Mouse (Mus musculus) heart, embryonic 13.5 days (tissue): ENCODE measurements around the gene Gm49378. TPM values are rescaled to one million over a fixed set of nuclear protein-coding genes. Genes with fewer than 3 reads are reported as not detected.

Experiments used
- ATAC-seq: fragments of 200-750 bp; cut with Nextera tagmentation; 2 replicates; pipeline ENCODE4 v1.8.0; 2017; ENCODE audit warnings: moderate TSS enrichment; ENCODE audit not compliant: insufficient number of reproducible peaks, low FRiP score, low TSS enrichment; ENCODE audit errors: extremely low read depth
- H3K27ac ChIP-seq: fragments of 300-500 bp; sonication (generic); replicated peaks from 2 replicates; pipeline ENCODE4 v1.5.1; 2015; ENCODE audit warnings: moderate library complexity, mild to moderate bottlenecking, inconsistent platforms
- H3K27me3 ChIP-seq: fragments of 300-500 bp; sonication (generic); replicated peaks from 2 replicates; pipeline ENCODE4 v1.6.1; 2015; ENCODE audit warnings: mild to moderate bottlenecking, inconsistent platforms
- H3K36me3 ChIP-seq: fragments of 300-500 bp; sonication (generic); 2 replicates; pipeline ENCODE4 v1.6.1; 2015; ENCODE audit warnings: mild to moderate bottlenecking, inconsistent platforms
- H3K4me1 ChIP-seq: fragments of 300-500 bp; sonication (generic); 2 replicates; pipeline ENCODE4 v1.6.1; 2015; ENCODE audit warnings: inconsistent platforms
- H3K4me2 ChIP-seq: fragments of 300-500 bp; sonication (generic); 2 replicates; pipeline ENCODE4 v1.6.1; 2015; ENCODE audit warnings: inconsistent platforms, mild to moderate bottlenecking, moderate library complexity
- H3K4me3 ChIP-seq: fragments of 300-500 bp; sonication (generic); 2 replicates; pipeline ENCODE4 v1.5.1; 2015; ENCODE audit warnings: moderate library complexity, mild to moderate bottlenecking, inconsistent platforms
- H3K9ac ChIP-seq: fragments of 300-500 bp; sonication (generic); 2 replicates; pipeline ENCODE4 v1.6.1; 2015; ENCODE audit warnings: inconsistent platforms, mild to moderate bottlenecking, moderate library complexity
- H3K9me3 ChIP-seq: fragments of 300-500 bp; sonication (generic); 2 replicates; pipeline ENCODE4 v1.6.1; 2016; ENCODE audit warnings: inconsistent platforms
- WGBS: fragments of 180-500 bp; shearing (Covaris S2); methylation state at CpG from one replicate; pipeline ENCODE4 v1.1.7; 2015; ENCODE audit warnings: mixed read lengths; 5-methylcytosine and 5-hydroxymethylcytosine counted together
- polyA plus RNA-seq: library from polyadenylated mRNA; unstranded; fragments of >200 nt; fragmentation: Nextera tagmentation; extraction: Ambion mirVana; gene quantifications from 2 replicates; pipeline ENCODE4 v1.2.1, GENCODE M21; 2015

Gene Gm49378
- polyA plus RNA-seq, 1 experiment from 2014 or later, result 1.4 TPM

- WGBS, result 86% methylated on average over 27 of the region's 27 CpGs
- Histone ChIP-seq H3K27ac (no peak overlapping the region), H3K9me3 (no peaks in the 10 kb centered on the region), H3K4me1 (peaks cover 6% of the 10 kb centered on the region), H3K27me3 (no peaks in the 10 kb centered on the region), H3K36me3 (peaks cover 93% of the 10 kb centered on the region), H3K4me3 (no peak overlapping the region), H3K9ac (no peak overlapping the region), H3K4me2 (no peak overlapping the region)
- ATAC-seq, result no peak
Observed at GRCm38 (mm10) chr14:55628077-55628827, 9.4 kb downstream of the Gm49378 start.

- peak overlapping the region; percentile 46 for H3K4me3 ChIP-seq
- no peak overlapping the region for H3K27ac ChIP-seq
- peaks cover 8% of the 10 kb centered on the region; the same call in 1 of the 2 replicates for H3K36me3 ChIP-seq
- H3K27me3 ChIP-seq, result no peaks in the 10 kb centered on the region
- WGBS, result 28% methylated on average over 22 of the region's 22 CpGs
- H3K4me1 ChIP-seq, result peaks cover 20% of the 10 kb centered on the region
- no peaks in the 10 kb centered on the region for H3K9me3 ChIP-seq
- peak overlapping the region; percentile 73 for H3K9ac ChIP-seq
- no peak for ATAC-seq
- peak overlapping the region; percentile 66 for H3K4me2 ChIP-seq
Observed at GRCm38 (mm10) chr14:55618486-55619195, 19.1 kb downstream of the Gm49378 start.

GRCm38 (mm10) chr14:55617822-55618221, 19.9 kb downstream of the Gm49378 start, which contains the start of gene Rec8:
Gene Rec8, plus strand, starts transcription at chr14:55618037.
- Histone ChIP-seq H3K36me3 (peaks cover 2% of the 10 kb centered on the region; the same call in 1 of the 2 replicates), H3K4me1 (peaks cover 29% of the 10 kb centered on the region), H3K4me2 (peak within 1 kb of the TSS; percentile 66), H3K9ac (peak within 1 kb of the TSS; percentile 73), H3K27me3 (no peaks in the 10 kb centered on the region), H3K4me3 (peak within 1 kb of the TSS; percentile 46), H3K27ac (peak within 1 kb of the TSS; percentile 42), H3K9me3 (no peaks in the 10 kb centered on the region)
- WGBS, result 12% methylated on average over 21 of the region's 21 CpGs
- peak; percentile 73 for ATAC-seq

GRCm38 (mm10) chr14:55616844-55617243, 20.9 kb downstream of the Gm49378 start:
- Histone ChIP-seq H3K9ac (no peak overlapping the region), H3K4me3 (no peak overlapping the region), H3K4me2 (no peak overlapping the region), H3K9me3 (no peaks in the 10 kb centered on the region), H3K4me1 (peaks cover 36% of the 10 kb centered on the region), H3K27ac (peak overlapping the region; percentile 42), H3K27me3 (no peaks in the 10 kb centered on the region), H3K36me3 (no peaks in the 10 kb centered on the region)
- no peak for ATAC-seq
- WGBS, result 81% methylated on average over 2 of the region's 2 CpGs

- Histone ChIP-seq H3K4me1 (peaks cover 36% of the 10 kb centered on the region), H3K9ac (no peak overlapping the region), H3K4me2 (no peak overlapping the region), H3K36me3 (no peaks in the 10 kb centered on the region), H3K9me3 (no peaks in the 10 kb centered on the region), H3K27me3 (no peaks in the 10 kb centered on the region), H3K27ac (no peak overlapping the region), H3K4me3 (no peak overlapping the region)
- WGBS, result 59% methylated on average over 2 of the region's 2 CpGs
- no peak for ATAC-seq
Observed at GRCm38 (mm10) chr14:55615876-55616275, 21.8 kb downstream of the Gm49378 start.

- H3K9me3 ChIP-seq, result no peaks in the 10 kb centered on the region
- no peaks in the 10 kb centered on the region for H3K27me3 ChIP-seq
- no peak overlapping the region for H3K9ac ChIP-seq
- ATAC-seq, result no peak
- no peak overlapping the region for H3K27ac ChIP-seq
- H3K4me3 ChIP-seq, result no peak overlapping the region
- H3K4me2 ChIP-seq, result no peak overlapping the region
- 48% methylated on average over 7 of the region's 7 CpGs for WGBS
- H3K36me3 ChIP-seq, result peaks cover 10% of the 10 kb centered on the region
- peaks cover 36% of the 10 kb centered on the region for H3K4me1 ChIP-seq
Observed at GRCm38 (mm10) chr14:55614565-55615178, 23.0 kb downstream of the Gm49378 start.

- Histone ChIP-seq H3K36me3 (peaks cover 23% of the 10 kb centered on the region), H3K9ac (no peak overlapping the region), H3K9me3 (no peaks in the 10 kb centered on the region), H3K4me1 (peaks cover 30% of the 10 kb centered on the region), H3K4me3 (no peak overlapping the region), H3K27me3 (no peaks in the 10 kb centered on the region), H3K4me2 (no peak overlapping the region), H3K27ac (no peak overlapping the region)
- WGBS, result 24% methylated on average over 6 of the region's 6 CpGs
- ATAC-seq, result no peak
Observed at GRCm38 (mm10) chr14:55613346-55613745, 24.3 kb downstream of the Gm49378 start.

- H3K9me3 ChIP-seq, result no peaks in the 10 kb centered on the region
- H3K4me3 ChIP-seq, result no peak overlapping the region
- no peak overlapping the region for H3K9ac ChIP-seq
- no peak overlapping the region for H3K27ac ChIP-seq
- H3K27me3 ChIP-seq, result no peaks in the 10 kb centered on the region
- H3K36me3 ChIP-seq, result peaks cover 61% of the 10 kb centered on the region
- 92% methylated on average over 6 of the region's 6 CpGs for WGBS
- no peak for ATAC-seq
- H3K4me2 ChIP-seq, result no peak overlapping the region
- H3K4me1 ChIP-seq, result peaks cover 29% of the 10 kb centered on the region
Observed at GRCm38 (mm10) chr14:55608339-55608738, 29.4 kb downstream of the Gm49378 start.

- Histone ChIP-seq H3K9me3 (no peaks in the 10 kb centered on the region), H3K4me2 (no peak overlapping the region), H3K4me3 (no peak overlapping the region), H3K9ac (0 out of 2 replicates have a peak overlapping the region, but pooled peaks have one; percentile 37), H3K36me3 (peaks cover 86% of the 10 kb centered on the region), H3K27ac (no peak overlapping the region), H3K27me3 (no peaks in the 10 kb centered on the region), H3K4me1 (peaks cover 17% of the 10 kb centered on the region)
- 73% methylated on average over 16 of the region's 16 CpGs for WGBS
- no peak for ATAC-seq
Observed at GRCm38 (mm10) chr14:55605743-55606459, 31.8 kb downstream of the Gm49378 start.

- H3K4me3 ChIP-seq, result peak overlapping the region; percentile 54
- no peaks in the 10 kb centered on the region for H3K27me3 ChIP-seq
- no peaks in the 10 kb centered on the region for H3K9me3 ChIP-seq
- 0 out of 2 replicates have a peak overlapping the region, but pooled peaks have one; percentile 84 for H3K27ac ChIP-seq
- peaks cover 88% of the 10 kb centered on the region for H3K36me3 ChIP-seq
- WGBS, result 93% methylated on average over 11 of the region's 11 CpGs
- peak overlapping the region; percentile 72 for H3K4me2 ChIP-seq
- peaks cover 17% of the 10 kb centered on the region for H3K4me1 ChIP-seq
- H3K9ac ChIP-seq, result 0 out of 2 replicates have a peak overlapping the region, but pooled peaks have one; percentile 21
- no peak for ATAC-seq
Observed at GRCm38 (mm10) chr14:55604823-55605222, 32.9 kb downstream of the Gm49378 start.
